Mouse (Mus musculus): ENCODE measurements around the gene Agap1.

Agap1 gene

DNA sequence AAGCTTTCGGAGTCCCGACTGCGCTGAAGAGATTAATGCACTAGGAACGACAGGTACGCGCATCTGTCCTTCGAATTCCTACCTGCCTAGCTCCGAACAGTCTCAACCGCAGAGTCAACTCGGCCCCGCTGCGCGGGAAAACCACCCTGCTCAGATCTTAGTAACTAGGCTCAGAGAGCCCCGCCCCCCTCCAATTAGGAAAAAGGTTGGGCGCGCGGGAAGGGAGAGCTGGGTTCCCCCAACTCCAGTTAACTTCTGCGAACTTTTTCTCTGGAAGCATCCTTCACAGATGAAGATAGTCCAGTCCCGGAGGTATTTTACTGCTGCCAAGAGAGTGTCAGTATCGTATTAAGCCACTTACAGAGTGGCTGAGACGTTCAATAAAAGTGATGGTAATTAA is 479.2 kb downstream of the Agap1 start:
- DNase-seq (ENCODE audit: low spot score): no peak

DNA sequence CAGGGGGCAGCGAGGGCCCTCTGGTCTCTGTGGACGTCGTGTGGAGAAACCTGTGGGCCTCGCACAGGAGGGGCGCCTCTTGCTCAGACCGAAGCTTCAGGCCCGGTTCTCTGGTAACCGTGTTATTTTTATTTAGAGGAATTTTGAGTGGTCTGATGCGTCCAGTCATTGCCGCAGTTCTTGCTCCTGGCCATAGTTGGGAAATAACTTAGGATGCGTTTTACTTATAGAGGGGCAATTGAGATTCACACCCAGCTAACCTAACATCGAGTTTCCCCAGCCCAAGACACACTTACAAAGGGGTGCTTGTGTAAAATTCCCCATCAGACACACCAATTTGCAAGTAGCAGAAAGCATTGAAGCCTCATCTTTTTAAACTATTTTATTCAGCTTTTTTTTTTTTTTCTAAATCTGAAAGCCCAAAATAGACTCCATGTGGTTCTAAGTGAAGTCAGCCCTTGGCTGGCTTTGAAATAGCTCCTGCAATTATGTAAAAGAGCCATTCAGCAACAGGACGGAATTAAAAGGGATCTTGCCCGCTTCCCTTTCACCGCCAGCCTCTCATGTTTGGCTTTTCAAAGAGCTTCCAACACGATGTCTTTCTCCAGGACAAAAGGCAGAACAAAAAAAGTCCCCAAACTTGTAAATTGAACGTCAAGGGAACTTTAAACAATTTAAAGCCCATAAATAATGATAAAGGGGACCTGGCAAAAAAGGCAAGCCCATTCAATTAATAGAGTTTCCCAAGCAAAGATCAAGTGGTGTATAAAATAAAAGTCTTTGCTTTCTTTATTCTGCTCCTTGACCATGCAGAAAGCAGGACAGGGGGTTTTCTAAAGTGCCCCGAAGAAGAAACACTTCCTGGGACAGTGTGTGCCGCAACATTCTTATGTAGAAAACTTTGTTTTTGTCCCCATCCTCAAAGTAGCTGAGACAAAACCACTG is 480.0 kb downstream of the Agap1 start:
- no peak for DNase-seq (ENCODE audit: low spot score)

DNA sequence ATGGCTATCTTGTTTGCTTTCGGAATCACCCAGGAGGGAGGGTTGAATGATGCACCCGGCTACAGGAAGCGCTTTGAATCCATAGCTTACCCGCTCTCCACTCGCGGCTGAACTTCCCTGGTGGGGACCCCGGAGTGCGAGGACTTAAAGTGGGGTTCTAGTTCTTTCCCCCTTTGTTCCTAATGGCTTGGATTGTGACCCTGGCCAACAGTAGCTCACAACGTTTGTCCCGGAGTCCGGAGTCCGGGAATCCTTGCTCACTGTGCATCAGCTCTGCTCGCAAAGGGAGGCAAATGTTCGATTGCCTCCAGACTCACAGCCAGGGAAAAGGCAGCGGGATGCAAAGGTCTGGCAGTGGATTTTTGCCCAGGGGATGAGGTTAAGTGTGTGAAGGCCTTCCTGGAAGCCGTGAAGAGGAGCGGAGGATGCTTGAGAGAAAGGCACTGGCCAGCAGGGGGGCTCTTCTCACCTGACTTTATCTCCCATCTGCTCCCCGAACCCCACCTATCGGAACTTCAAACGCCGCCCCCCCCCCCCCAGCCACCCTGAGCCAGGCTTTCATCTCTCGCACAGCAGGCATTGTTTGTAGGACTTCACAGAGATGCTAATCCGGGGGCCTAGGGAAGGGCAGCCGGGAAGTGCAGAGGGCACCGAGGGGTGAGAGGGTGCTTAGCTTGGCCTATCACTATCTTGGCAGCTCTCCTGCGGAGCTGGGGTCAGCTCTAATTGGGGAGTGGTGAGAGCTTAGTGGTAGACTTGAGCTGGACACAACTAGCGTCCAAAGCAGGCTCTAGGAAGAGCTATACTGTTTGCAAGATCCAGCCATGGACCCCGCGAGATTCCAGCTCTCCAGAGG is 481.1 kb downstream of the Agap1 start:
- no peak for DNase-seq (ENCODE audit: low spot score)

DNA sequence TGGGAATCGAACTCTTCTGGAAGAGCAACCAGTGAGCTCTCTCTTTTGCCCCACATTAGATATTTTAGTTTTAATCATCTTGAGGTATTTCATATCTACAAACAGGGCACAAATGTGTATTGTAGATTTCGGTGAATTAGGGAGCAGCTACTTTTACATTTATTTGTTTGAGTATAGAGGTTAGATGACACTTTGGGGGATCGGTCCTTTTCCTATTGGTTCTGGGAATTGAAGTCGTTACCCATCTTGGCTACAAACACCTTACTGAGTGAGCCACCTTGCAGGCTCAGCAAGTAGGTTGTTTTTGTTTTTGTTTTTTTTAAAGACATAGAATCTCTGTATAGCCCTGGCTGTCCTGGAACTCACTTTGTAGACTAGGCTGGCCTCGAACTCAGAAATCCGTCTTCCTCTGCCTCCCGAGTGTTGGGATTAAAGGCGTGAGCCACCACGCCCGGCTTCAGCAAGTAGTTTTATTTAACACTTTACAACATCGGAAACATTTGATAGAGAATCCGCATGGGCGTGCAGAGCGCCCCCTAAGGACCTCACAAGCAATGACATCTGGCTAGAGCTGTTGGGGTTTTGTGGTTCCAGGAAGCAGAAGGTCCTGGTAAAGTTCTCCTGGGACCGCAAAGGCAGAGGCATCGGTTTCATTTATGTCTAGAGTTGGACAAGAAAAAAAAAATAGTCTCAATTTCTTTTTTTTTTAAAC is 484.4 kb downstream of the Agap1 start:
- DNase-seq (ENCODE audit: low spot score): no peak

DNA sequence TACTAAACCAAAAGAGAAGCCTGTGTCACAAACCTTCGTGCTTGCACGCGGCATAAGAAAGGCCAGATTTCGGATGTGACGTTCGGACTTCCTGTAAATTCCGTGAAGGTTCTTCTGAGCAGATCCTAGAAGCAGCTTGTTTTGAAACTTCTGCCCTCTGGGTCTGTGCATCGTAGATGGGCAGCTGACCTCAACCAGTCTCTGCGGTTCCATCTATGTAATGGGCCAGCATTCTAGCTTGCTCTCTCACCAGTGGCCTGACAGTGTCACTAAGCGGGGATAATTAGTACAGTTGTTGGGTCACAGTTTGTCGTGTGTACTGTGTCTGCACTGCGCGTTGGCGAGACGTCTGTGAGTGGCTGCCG is 485.0 kb downstream of the Agap1 start:
- DNase-seq (ENCODE audit: low spot score): no peak

DNA sequence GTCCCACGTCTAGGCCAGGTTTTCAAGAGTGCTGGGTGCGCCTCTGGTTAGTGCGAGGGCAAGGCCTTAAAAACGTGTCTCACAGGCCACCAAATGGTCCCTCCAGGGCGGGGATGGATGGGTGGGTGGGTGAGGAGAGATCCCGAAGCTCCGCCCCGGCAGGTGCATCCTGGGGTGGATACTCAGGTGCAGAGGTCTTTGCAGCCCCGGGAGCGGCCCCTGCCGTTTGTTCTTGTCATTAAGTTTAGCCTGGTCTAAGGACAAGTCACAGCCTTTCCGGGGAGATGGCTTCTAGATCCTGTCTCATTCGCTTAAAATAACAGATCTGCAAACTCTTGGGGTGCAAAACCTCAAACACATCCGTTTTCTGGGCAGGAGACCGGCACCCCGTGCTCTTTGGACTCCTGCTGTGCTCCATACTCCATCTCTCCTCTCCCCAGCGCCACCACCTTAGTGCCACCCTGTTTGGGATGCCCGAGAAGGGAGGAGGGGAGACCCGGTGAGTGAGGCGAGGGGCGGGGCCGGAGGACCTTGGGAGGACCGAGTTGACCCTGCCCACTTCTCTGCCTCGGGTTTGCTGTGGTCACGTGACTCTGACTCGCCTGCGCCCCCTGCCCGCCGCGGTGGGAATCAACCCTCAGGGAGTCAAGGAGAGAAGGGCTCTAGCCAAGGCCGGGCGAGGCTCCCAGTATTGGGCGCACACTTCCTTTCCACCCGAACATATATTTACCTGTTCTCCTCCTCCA is 485.5 kb downstream of the Agap1 start:
- peak; percentile 38 for DNase-seq (ENCODE audit: low spot score)

DNA sequence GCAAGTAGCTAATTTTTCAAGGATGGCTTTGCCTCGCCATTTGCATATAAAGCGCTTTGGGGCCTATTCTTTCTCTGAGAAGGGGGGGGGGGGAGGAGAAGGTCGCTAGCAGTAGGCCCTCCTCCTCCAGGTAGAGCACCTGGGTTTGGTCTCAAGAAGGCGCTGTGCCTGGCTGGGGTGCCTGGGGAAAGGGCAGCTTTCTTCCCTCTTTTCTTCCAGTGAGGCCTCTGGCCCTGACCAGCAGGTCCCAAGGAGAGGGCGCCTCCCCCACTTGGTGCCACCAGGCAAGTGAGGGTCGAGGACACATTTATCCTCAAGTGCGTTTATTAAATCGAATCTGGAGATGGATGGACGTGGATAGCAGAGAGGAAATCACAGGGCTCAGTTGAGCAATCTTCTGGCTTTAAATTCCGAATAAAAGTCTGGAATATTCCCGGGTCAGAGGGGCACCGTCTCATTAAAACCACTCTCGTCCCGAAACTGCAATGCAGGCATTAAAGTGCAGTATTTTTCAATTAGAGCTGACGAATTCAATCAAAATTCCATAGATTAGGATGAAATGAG is 486.4 kb downstream of the Agap1 start:
- DNase-seq (ENCODE audit: low spot score): no peak

DNA sequence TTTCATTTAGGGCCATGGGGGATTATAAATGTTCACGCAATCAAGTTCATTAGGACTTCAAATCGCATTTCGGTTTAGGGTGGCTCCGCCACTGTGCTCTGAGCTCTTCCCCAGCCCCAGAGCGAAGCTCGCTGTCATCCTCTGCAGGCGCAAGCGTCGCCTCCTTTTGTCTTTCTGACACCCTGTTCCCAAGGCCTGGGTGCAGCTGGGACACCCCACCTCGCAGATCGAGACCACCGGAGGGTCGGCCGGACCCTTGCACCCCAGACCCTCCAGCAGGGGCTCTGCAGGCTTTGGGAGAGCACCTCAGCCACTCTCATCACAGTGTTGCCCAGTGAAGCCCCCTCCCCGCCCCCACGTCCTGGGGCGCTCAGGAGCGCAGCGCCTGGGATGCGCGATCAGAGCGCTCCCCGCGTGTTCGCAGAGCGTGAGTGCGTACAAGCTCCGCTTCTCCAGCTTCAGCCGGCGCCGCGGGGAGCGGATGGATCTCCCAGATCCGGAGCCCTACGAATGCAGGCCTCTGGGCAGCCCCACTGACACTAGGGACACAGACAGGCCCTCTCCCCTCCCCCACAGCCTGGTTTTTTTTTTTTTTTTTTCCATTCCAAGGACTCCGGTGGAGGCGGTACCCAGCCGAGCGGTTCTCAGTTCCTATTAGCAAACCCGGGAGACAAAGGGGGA is 487.2 kb downstream of the Agap1 start:
- DNase-seq (ENCODE audit: low spot score): no peak

DNA sequence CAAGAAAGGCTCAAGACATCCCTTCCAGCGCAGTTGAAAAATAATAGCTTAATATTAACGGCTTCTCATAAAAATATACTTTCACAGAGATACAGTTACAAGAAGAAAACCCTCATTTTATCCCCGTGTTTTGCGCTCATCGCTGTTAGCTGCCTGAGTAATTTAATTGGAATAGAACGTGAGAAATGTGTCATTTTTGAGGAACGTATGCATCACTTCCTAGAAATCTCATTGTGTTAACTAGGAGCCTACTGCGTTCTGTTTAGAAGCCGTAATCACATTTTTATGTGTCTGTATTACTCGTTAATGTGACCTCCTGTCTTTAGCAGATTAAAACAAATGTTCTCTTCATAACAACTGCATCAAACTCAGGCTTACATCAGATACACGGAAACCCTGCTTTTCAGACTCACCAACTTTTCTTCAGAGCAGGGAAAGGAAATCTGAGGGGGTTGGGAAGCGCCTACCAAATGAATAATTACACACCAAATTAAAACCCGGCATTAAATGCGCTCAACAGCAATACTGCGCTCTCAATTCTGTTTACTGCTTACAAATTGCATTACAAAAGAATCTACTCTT is 487.9 kb downstream of the Agap1 start:
- no peak for DNase-seq (ENCODE audit: low spot score)

DNA sequence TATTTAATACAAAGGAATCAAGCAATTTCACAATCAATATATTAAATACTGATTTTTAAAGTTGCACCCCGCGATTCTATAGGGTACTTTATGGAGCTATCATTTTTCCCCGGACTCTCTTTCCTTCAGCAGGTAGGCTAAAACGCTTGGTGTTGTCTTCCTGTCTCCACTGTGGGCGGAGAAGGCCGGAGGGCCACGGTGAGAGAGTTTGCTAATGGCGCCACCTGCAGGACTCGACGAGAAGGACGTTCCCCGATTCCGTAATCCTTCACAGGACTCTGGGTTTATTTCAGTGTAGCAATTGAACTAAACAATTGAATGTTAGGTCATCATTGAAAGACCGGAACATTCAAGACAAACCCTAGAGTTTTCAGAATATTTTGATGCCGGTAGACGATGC is 488.6 kb downstream of the Agap1 start:
- DNase-seq (ENCODE audit: low spot score): no peak
